Mouse (Mus musculus): ENCODE measurements around the gene Nenf. TPM values are rescaled to one million over a fixed set of nuclear protein-coding genes. Genes with fewer than 3 reads are reported as not detected.
A peak's percentile ranks its signal among the peaks of the same experiment; 100 is the strongest.

The Nenf gene
- total RNA-seq (2014; fragmentation: Nextera tagmentation) (62.2 and 87.6 TPM in 2 replicates), total RNA-seq (2017) (20.3 and 35.5 TPM in 2 replicates)

- peak; percentile 93 for ATAC-seq (replicated peaks; ENCODE audit: low FRiP score, low TSS enrichment, poor library complexity, severe bottlenecking)
Observed at GRCm38 (mm10) chr1:191317591-191318196, at the start of gene Nenf. Gene Nenf, minus strand, starts transcription at chr1:191318194.

- ATAC-seq (replicated peaks; ENCODE audit: low FRiP score, low TSS enrichment, poor library complexity, severe bottlenecking): peak; percentile 84
Observed at GRCm38 (mm10) chr1:191364477-191364876, 46.5 kb upstream of the Nenf start.

- ATAC-seq (replicated peaks; ENCODE audit: low FRiP score, low TSS enrichment, poor library complexity, severe bottlenecking): no peak
Observed at GRCm38 (mm10) chr1:191362412-191362811, 44.4 kb upstream of the Nenf start.

GRCm38 (mm10) chr1:191359478-191359877 lies 41.5 kb upstream of the Nenf start:
- no peak for ATAC-seq (replicated peaks; ENCODE audit: low FRiP score, low TSS enrichment, poor library complexity, severe bottlenecking)

GRCm38 (mm10) chr1:191356936-191357335 lies 38.9 kb upstream of the Nenf start:
- ATAC-seq (replicated peaks; ENCODE audit: low FRiP score, low TSS enrichment, poor library complexity, severe bottlenecking): no peak

- no peak for ATAC-seq (replicated peaks; ENCODE audit: low FRiP score, low TSS enrichment, poor library complexity, severe bottlenecking)
Observed at GRCm38 (mm10) chr1:191353836-191354235, 35.8 kb upstream of the Nenf start.

- ATAC-seq (replicated peaks; ENCODE audit: low FRiP score, low TSS enrichment, poor library complexity, severe bottlenecking): no peak
Observed at GRCm38 (mm10) chr1:191352786-191353488, 34.9 kb upstream of the Nenf start.

- no peak for ATAC-seq (replicated peaks; ENCODE audit: low FRiP score, low TSS enrichment, poor library complexity, severe bottlenecking)
Observed at GRCm38 (mm10) chr1:191350355-191350754, 32.4 kb upstream of the Nenf start.

GRCm38 (mm10) chr1:191349486-191350037 lies 31.6 kb upstream of the Nenf start:
- no peak for ATAC-seq (replicated peaks; ENCODE audit: low FRiP score, low TSS enrichment, poor library complexity, severe bottlenecking)

- ATAC-seq (replicated peaks; ENCODE audit: low FRiP score, low TSS enrichment, poor library complexity, severe bottlenecking): no peak
Observed at GRCm38 (mm10) chr1:191348996-191349395, 31.0 kb upstream of the Nenf start.

GRCm38 (mm10) chr1:191348592-191348991 lies 30.6 kb upstream of the Nenf start:
- no peak for ATAC-seq (replicated peaks; ENCODE audit: low FRiP score, low TSS enrichment, poor library complexity, severe bottlenecking)

- ATAC-seq (replicated peaks; ENCODE audit: low FRiP score, low TSS enrichment, poor library complexity, severe bottlenecking): no peak
Observed at GRCm38 (mm10) chr1:191347602-191348001, 29.6 kb upstream of the Nenf start.

GRCm38 (mm10) chr1:191340530-191340929 lies 22.5 kb upstream of the Nenf start:
- ATAC-seq (replicated peaks; ENCODE audit: low FRiP score, low TSS enrichment, poor library complexity, severe bottlenecking): no peak

- no peak for ATAC-seq (replicated peaks; ENCODE audit: low FRiP score, low TSS enrichment, poor library complexity, severe bottlenecking)
Observed at GRCm38 (mm10) chr1:191339876-191340275, 21.9 kb upstream of the Nenf start.

GRCm38 (mm10) chr1:191334500-191334899 lies 16.5 kb upstream of the Nenf start:
- no peak; the same call in 1 of the 2 replicates for ATAC-seq (replicated peaks; ENCODE audit: low FRiP score, low TSS enrichment, poor library complexity, severe bottlenecking)

- no peak for ATAC-seq (replicated peaks; ENCODE audit: low FRiP score, low TSS enrichment, poor library complexity, severe bottlenecking)
Observed at GRCm38 (mm10) chr1:191330356-191330755, 12.4 kb upstream of the Nenf start.

GRCm38 (mm10) chr1:191328019-191328441 lies 10.0 kb upstream of the Nenf start:
- ATAC-seq (replicated peaks; ENCODE audit: low FRiP score, low TSS enrichment, poor library complexity, severe bottlenecking): no peak

- ATAC-seq (replicated peaks; ENCODE audit: low FRiP score, low TSS enrichment, poor library complexity, severe bottlenecking): no peak
Observed at GRCm38 (mm10) chr1:191327258-191327657, 9.3 kb upstream of the Nenf start.

GRCm38 (mm10) chr1:191326233-191326882 lies 8.4 kb upstream of the Nenf start:
- ATAC-seq (replicated peaks; ENCODE audit: low FRiP score, low TSS enrichment, poor library complexity, severe bottlenecking): peak; percentile 57

GRCm38 (mm10) chr1:191325726-191326232 lies 7.8 kb upstream of the Nenf start, which contains the start of gene Tmem206:
Gene Tmem206, plus strand, starts transcription at chr1:191325912.
- peak; percentile 90 for ATAC-seq (replicated peaks; ENCODE audit: low FRiP score, low TSS enrichment, poor library complexity, severe bottlenecking)
